14 mouse cellular contexts compared by ENCODE assay signal in the genomic region with DNA sequence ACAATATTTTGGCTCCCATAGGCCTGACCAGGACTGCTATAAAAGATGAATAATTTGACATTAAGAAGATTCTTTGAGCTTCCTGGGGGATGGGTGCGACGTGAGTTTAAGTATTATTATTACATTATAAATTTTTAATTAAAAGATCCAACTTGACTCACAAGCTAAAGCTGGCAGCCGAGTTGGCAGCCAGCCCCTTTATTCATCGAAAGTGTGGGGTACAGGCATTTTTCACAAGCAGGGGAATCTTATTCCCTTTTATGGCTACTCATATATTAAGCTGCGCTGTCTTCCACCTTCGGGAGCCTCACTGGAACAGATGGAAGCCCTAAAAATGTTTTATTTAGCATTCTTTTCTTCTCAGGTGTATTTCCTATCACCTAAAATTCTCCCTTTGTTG.
"Had no signal": no experiment of that assay in that cellular context is flagged by ENCODE, and none has a peak within 500 bp of the region (broad histone marks: within the 10 kb centered on the region; RNA-seq: fewer than 3 reads in every experiment).

No protein-coding gene starts in this region.

- ATAC-seq: intestine, embryonic 16.5 days; liver, embryonic 12.5 days; midbrain, embryonic 13.5 days had no signal

- H3K27me3 ChIP-seq: kidney, embryonic 15.5 days; limb, embryonic 15.5 days; liver, embryonic 12.5 days; lung, embryonic 15.5 days; midbrain, embryonic 13.5 days; stomach, embryonic 15.5 days had no signal

- DNase-seq: kidney, adult 2 months; kidney, postnatal 14 days; layer of hippocampus, postnatal 36 days; lung, postnatal 14 days; right cerebral cortex, postnatal 14 days; thymus, adult 2 months; thymus, postnatal 25 days had no signal

- H3K4me3 ChIP-seq: kidney, embryonic 15.5 days; limb, embryonic 15.5 days; liver, embryonic 12.5 days; lung, embryonic 15.5 days; midbrain, embryonic 13.5 days; stomach, embryonic 15.5 days had no signal

- H3K27ac ChIP-seq: kidney, embryonic 15.5 days; liver, embryonic 12.5 days; lung, embryonic 15.5 days; stomach, embryonic 15.5 days had no signal

- H3K4me1 ChIP-seq: liver, embryonic 12.5 days; lung, embryonic 15.5 days had no signal

- H3K9me3 ChIP-seq: kidney, embryonic 15.5 days; limb, embryonic 15.5 days; liver, embryonic 12.5 days; lung, embryonic 15.5 days; midbrain, embryonic 13.5 days; stomach, embryonic 15.5 days had no signal

- H3K36me3 ChIP-seq: kidney, embryonic 15.5 days; limb, embryonic 15.5 days; liver, embryonic 12.5 days; lung, embryonic 15.5 days; midbrain, embryonic 13.5 days; stomach, embryonic 15.5 days had no signal

- H3K9ac ChIP-seq: kidney, embryonic 15.5 days; limb, embryonic 15.5 days; liver, embryonic 12.5 days; lung, embryonic 15.5 days; midbrain, embryonic 13.5 days; stomach, embryonic 15.5 days had no signal

- H3K4me2 ChIP-seq: kidney, embryonic 15.5 days; limb, embryonic 15.5 days; liver, embryonic 12.5 days; lung, embryonic 15.5 days; midbrain, embryonic 13.5 days; stomach, embryonic 15.5 days had no signal
